Mouse (Mus musculus) liver, embryonic 14.5 days (tissue): ENCODE data around the gene Gm11172. TPM values are rescaled to one million over a fixed set of nuclear protein-coding genes. Genes with fewer than 3 reads are reported as not detected.

Experiments used
- ATAC-seq: fragments of 200-750 bp; cut with Nextera tagmentation; 2 replicates; pipeline ENCODE4 v1.8.0; 2017; ENCODE audit warnings: moderate number of reproducible peaks, mild to moderate bottlenecking, moderate library complexity; ENCODE audit not compliant: insufficient read depth
- DNase-seq, 3 experiments: peaks; one replicate each; pipeline ENCODE4 v3.0.0-alpha.2; 2012 to 2013; ENCODE audit warnings: low read depth in 3 of 3, low spot score in 3 of 3
- H3K27ac ChIP-seq: fragments of 300-500 bp; sonication (generic); 2 replicates; pipeline ENCODE4 v1.5.1; 2014; ENCODE audit warnings: moderate library complexity, mild to moderate bottlenecking, control low read depth, inconsistent platforms
- H3K27me3 ChIP-seq: fragments of 300-500 bp; sonication (generic); 2 replicates; pipeline ENCODE4 v1.6.1; 2014; ENCODE audit warnings: mild to moderate bottlenecking, low read length, moderate library complexity; ENCODE audit not compliant: control insufficient read depth, insufficient read depth
- H3K36me3 ChIP-seq: fragments of 300-500 bp; sonication (generic); replicated peaks from 2 replicates; pipeline ENCODE4 v1.6.1; 2014; ENCODE audit warnings: low read depth; ENCODE audit not compliant: control insufficient read depth, insufficient read depth
- H3K4me1 ChIP-seq, 2 experiments: fragments of 200-500 bp in 1 of 2; fragments of 300-500 bp in 1 of 2; sonication (generic) in 1 of 2; replicated peaks; 2 replicates each; pipeline ENCODE4 v1.6.1; 2012 to 2014; ENCODE audit warnings: antibody characterized with exemption in 1 of 2, inconsistent platforms in 1 of 2, low read length in 1 of 2; ENCODE audit not compliant: control insufficient read depth in 2 of 2, insufficient read depth in 2 of 2
- H3K4me2 ChIP-seq: fragments of 300-500 bp; sonication (generic); 2 replicates; pipeline ENCODE4 v1.6.1; 2014; ENCODE audit warnings: low read depth, mild to moderate bottlenecking, control low read depth, moderate library complexity
- H3K4me3 ChIP-seq, 2 experiments: fragments of 200-500 bp in 1 of 2; fragments of 300-500 bp in 1 of 2; sonication (generic) in 1 of 2; 2 replicates each; pipeline ENCODE4 v1.5.1; 2012 to 2014; ENCODE audit warnings: low read depth in 2 of 2, low read length in 2 of 2, mild to moderate bottlenecking in 2 of 2, control low read depth in 1 of 2, inconsistent platforms in 1 of 2, moderate library complexity in 1 of 2; ENCODE audit not compliant: insufficient read depth in 1 of 2
- H3K9ac ChIP-seq: fragments of 300-500 bp; sonication (generic); replicated peaks from 2 replicates; pipeline ENCODE4 v1.6.1; 2014; ENCODE audit warnings: mild to moderate bottlenecking, control low read depth, moderate library complexity
- H3K9me3 ChIP-seq: fragments of 300-500 bp; sonication (generic); 2 replicates; pipeline ENCODE4 v1.6.1; 2016; ENCODE audit warnings: low read length, mixed read lengths; ENCODE audit not compliant: control insufficient read depth
- CTCF ChIP-seq: IDR thresholded peaks from 2 replicates; pipeline ENCODE4 v1.5.1; 2016; ENCODE audit warnings: antibody characterized with exemption, low read depth, control low read depth
- EP300 ChIP-seq: IDR thresholded peaks from 2 replicates; pipeline ENCODE4 v1.6.1; 2016; ENCODE audit warnings: antibody characterized with exemption, low read depth
- WGBS: fragments of 180-500 bp; shearing (Covaris S2); extraction: QIAGEN DNeasy Blood & Tissue Kit; methylation state at CpG from one replicate; pipeline ENCODE4 v1.1.7; 2014; ENCODE audit not compliant: insufficient replicate concordance; 5-methylcytosine and 5-hydroxymethylcytosine counted together
- polyA plus RNA-seq, 2 experiments: library from polyadenylated mRNA; depleted of rRNA in 1 of 2; stranded (reverse) in 1 of 2; unstranded in 1 of 2; fragments of >200 nt; fragmentation: Nextera tagmentation in 1 of 2; extraction: Ambion mirVana in 1 of 2; gene quantifications; 2 replicates each; pipeline versions ENCODE4 v1.2.1 to v1.2.3; 2012 to 2014

Gm11172 gene
- polyA plus RNA-seq, 2 experiments: not detected

DNA sequence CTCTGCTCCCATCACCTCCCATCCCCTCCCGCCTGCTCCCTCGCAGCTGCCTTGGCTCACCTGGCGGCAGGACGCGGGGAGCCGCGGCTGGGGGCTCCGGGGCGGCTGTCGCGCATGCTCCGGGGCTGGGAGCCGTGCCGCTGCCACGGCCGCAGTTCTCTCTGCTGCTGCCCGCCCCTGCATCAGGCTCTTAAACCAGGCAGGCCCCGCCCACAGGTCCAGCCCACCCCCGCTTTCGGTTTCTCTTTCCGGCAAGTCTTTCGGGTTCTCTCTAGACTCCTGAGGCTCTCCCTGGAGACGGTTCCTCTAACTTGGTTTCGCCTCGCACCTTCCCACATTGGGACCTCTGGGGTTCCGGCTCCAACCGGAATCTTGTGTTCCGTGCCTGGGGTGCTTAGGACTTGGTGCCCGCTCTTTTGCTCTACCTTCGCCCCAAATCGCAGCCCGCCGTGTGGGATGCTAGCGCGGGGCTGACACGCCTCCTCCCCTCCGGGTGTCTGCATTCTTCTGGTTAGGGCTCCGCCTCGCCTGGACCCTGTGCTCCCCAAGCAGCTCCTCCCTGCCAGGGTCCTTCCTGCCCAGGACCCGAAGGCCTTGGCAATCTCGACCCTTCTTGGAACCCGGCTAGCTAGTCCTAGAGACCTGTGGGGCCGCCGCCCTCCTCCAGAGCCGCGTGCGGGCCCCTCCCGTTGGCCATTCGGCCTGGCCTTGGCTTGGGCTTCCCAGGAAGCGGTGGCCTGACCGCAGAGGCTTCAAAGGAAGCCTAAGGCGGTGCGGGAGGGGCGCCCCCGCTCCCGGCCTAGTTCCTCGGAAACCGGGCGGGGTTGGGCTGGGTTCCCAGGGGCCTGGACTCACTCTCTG is 27.1 kb upstream of the Gm11172 start, which contains the start of gene Socs1:
Socs1 (minus strand) TSS at position 166 of the 861 bp plus-strand sequence.
- peak; percentile 57 to 72 (median 65) for DNase-seq
- peak within 1 kb of the TSS; percentile 74 for H3K9ac ChIP-seq
- WGBS: under 1% methylated on average over 53 of the region's 59 CpGs
- H3K27ac ChIP-seq: peak within 1 kb of the TSS; percentile 48
- peaks cover 26% of the 10 kb centered on the region for H3K27me3 ChIP-seq
- peak; percentile 79 for ATAC-seq
- TF ChIP-seq EP300: no peak
- no peak for TF ChIP-seq CTCF
- H3K4me3 ChIP-seq: peak within 1 kb of the TSS; percentile 81 to 91
- H3K36me3 ChIP-seq: no peaks in the 10 kb centered on the region
- no peaks in the 10 kb centered on the region for H3K9me3 ChIP-seq
- H3K4me1 ChIP-seq: 0 out of 4 replicates have a peak, but pooled peaks cover 0 to 2% of the 10 kb centered on the region in 2 experiments
- peak within 1 kb of the TSS; percentile 93 for H3K4me2 ChIP-seq

DNA sequence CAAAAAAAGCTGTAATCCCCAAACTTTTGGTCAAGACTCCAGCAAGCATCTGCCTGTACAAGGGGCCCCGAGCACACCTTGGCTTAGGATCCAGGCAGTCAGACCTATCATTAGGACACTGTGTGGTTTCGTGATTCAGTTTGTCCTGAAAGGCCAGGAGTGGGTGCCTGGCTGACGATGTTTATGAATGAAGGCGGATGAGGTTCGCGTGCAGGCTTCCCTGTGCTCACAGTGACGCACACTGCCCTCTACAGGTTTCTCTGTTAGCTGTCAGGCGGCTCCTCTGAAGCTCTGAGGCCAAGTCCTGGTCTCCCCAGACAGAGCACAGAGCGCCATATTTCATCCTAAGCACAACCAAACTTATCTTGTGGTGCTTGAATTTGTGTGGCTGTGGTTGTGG is 26.4 kb upstream of the Gm11172 start:
- WGBS: 2% methylated on average over 9 of the region's 9 CpGs
- TF ChIP-seq EP300: no peak
- TF ChIP-seq CTCF: peak; percentile 91
- no peaks in the 10 kb centered on the region for H3K36me3 ChIP-seq
- peak overlapping the region; percentile 74 for H3K9ac ChIP-seq
- DNase-seq: peak; percentile 70 to 71 (median 71)
- H3K9me3 ChIP-seq: no peaks in the 10 kb centered on the region
- ATAC-seq: peak; percentile 26; the same call in 1 of the 2 replicates
- H3K27me3 ChIP-seq: peaks cover 26% of the 10 kb centered on the region
- H3K4me2 ChIP-seq: peak overlapping the region; percentile 93
- H3K4me3 ChIP-seq: peak overlapping the region; percentile 81 to 91
- H3K4me1 ChIP-seq: 0 out of 4 replicates have a peak, but pooled peaks cover 0 to 2% of the 10 kb centered on the region in 2 experiments
- H3K27ac ChIP-seq: no peak overlapping the region

DNA sequence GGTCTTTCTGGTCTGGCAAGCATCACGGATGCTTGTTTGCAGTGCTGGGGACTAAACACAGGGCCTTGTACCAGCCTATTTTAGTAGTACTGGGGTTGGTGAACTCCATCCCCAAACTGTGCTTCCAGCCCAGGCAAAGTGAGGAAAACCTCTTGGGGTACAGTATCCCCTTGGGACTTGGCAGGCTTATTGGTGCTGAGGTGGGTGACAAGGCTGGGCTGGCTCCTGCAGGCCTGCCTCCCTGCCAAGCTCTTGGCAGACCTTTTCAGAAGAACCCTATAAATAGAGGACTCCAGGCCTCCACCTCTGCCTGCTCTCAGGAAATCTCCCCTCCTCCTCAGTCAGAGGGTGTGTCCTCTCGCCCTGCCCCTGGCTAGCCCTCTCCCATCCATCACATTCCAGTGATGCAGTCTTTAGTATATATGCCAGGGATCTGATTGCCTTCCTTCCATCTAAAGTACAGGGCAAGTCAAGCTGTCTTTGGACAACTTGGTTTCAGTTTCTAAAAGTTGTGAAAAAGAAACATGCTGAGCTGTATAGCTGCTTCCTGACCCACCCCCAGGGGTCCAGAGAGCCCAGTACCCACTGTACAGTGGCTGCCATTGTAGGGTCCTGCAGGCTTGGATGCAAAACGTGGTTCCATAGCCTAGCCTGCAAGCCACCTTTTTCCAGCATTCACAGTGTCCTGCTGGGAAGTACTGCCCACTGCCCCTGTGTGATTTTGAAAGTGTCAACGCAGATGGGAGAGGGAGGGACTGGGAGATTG is 25.8 kb upstream of the Gm11172 start:
- DNase-seq (no peak), ATAC-seq (no peak)
- Histone ChIP-seq H3K27ac (no peak overlapping the region), H3K9me3 (no peaks in the 10 kb centered on the region), H3K27me3 (peaks cover 26% of the 10 kb centered on the region), H3K4me3 (no peak overlapping the region), H3K9ac (no peak overlapping the region), H3K4me2 (no peak overlapping the region), H3K36me3 (no peaks in the 10 kb centered on the region), H3K4me1 (0 out of 4 replicates have a peak, but pooled peaks cover 0 to 2% of the 10 kb centered on the region in 2 experiments)
- TF ChIP-seq EP300 (no peak), CTCF (no peak)
- WGBS: 57% methylated on average over 4 of the region's 4 CpGs

DNA sequence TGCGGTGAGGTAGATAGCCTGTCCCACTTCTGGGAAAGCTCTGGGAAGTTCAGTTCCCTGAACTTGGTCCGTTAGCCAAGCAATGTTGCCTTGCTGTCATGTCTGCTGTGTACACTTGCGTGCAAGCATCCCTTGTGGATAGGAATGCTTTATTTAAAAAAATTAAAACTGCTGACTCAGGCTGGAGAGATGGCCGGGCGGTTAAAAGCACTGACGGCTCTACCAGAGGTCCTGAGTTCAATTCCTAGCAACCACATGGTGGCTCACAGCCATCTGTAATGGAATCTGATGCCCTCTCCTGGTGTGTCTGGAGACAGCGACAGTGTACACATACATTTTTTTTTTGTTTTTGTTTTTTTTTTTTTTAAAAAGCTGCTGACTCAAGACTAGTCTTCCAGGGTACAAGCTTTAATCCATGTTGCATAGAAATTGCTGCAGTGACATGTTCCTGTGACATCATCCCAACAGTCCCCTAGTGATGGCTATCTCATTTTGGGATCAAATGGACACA is 25.1 kb upstream of the Gm11172 start:
- H3K4me3 ChIP-seq: no peak overlapping the region
- no peaks in the 10 kb centered on the region for H3K36me3 ChIP-seq
- no peak overlapping the region for H3K4me2 ChIP-seq
- H3K27me3 ChIP-seq: peaks cover 23% of the 10 kb centered on the region
- no peak overlapping the region for H3K9ac ChIP-seq
- H3K9me3 ChIP-seq: no peaks in the 10 kb centered on the region
- 59% methylated on average over 7 of the region's 7 CpGs for WGBS
- ATAC-seq (no peak), DNase-seq (no peak)
- 0 out of 4 replicates have a peak, but pooled peaks cover 0 to 2% of the 10 kb centered on the region in 2 experiments for H3K4me1 ChIP-seq
- H3K27ac ChIP-seq: no peak overlapping the region
- no peak for TF ChIP-seq EP300
- no peak for TF ChIP-seq CTCF
